Mouse (Mus musculus) spleen, postnatal 36 days (tissue): ENCODE measurements at regions not wholly inside any gene's neighbourhood (a gene's known extent, or its start where the extent isn't known, plus 50 kb on each side); places are given as distances from the start of the nearest gene placed in this dataset.

Experiments used
- DNase-seq, 2 experiments: peaks; one replicate each; pipeline ENCODE4 v3.0.0; 2022; ENCODE audit warnings: low spot score in 2 of 2, mixed read lengths in 1 of 2

DNA sequence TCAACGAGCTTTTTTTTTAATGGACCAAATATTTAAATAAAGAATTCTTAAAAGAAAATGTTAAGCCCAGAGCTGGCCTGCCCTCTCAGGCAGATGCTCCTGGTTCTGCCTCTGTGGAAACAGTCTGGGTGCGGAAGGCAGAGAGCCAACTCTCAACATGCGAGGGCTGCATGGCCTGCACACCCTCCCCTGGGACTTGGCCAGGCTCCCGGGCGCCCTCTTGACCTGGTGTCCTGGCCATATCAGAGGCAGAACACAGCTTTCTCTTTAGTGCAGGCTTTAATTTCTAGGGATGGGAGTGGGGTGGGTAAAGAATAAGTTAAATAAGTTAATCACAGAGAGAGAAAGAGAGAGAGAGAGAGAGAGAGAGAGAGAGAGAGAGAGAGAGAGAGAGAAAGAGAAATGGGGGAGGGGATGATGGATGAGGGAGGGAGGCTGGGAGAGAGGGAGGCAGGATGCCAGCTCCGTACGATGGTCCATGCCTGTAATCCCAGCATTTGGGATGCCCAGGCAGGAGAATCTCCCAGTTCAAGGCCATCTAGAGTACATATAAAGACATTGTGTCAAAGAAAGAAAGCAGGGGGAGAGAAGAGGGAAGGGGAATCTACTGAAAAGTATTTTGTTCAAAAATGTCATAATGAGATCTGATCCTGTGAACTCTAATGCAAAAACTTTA is 123.2 kb upstream of the Plekha5 start:
- peak; percentile 12 to 20 for DNase-seq

DNA sequence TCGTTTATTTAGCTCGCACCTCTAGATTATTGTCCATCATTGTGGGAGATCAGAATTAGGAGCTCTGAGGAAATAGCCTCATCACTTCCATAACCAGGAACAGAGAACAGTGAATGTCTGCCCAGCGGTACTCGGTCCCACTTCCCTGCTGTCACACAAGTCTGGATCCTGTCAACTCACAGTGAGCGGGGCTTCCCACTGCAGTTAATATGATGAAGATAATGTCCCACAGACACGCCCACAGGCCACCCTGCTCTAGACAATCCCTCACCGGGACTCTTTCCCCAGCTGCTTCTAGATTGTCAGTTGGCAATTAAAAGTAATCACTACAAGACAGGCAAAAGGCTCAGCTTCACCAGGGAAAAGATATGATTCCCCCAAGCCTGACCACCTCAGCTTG is 124.2 kb upstream of the Plekha5 start:
- no peak for DNase-seq

DNA sequence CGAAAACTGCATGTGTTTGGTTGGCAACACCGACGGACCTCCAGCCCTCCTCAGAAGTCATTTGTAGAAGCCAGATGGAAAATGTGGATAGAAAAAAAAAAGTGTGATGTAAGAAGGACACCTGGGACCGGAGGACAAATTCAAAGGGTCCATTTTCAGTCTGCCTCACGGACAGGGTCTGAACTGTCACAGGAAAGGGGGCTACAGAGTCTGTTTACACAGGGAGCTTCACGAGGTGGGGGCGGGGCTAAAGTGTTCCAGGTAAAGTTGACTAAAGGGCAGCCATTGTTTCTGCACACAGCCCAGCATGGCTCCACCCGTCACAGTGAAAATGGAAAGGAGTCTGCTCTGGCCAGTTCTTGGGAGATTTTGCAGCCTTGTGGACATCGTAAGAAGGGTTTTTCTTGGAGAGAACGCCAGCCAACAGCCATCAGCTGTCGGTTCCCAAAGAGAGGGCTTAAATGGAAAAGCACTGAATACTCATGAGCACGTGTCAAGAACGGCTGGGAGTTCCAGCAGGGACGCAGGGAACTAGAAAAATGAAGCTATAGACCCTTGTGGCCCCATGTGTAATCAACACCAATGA is 125.8 kb upstream of the Plekha5 start:
- DNase-seq = no peak

DNA sequence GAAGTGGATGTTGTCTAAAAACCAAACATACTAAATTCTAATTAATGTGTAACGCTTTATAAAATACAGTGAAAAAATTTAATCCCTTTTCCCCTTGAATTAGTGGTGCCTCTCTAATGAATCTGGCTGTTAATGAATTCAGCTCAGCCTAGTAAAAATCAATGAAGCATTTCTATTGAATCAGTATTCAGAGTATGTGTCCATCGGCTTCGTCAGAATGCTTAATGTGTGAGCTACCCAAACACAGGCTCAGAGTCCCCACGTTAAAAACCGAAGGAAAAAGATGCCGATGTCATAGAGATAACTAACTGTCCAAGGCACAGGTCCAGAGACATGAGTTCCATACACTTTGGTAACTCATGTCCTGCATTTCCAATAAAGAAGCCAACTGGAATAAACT is 126.3 kb upstream of the Plekha5 start:
- DNase-seq = no peak

DNA sequence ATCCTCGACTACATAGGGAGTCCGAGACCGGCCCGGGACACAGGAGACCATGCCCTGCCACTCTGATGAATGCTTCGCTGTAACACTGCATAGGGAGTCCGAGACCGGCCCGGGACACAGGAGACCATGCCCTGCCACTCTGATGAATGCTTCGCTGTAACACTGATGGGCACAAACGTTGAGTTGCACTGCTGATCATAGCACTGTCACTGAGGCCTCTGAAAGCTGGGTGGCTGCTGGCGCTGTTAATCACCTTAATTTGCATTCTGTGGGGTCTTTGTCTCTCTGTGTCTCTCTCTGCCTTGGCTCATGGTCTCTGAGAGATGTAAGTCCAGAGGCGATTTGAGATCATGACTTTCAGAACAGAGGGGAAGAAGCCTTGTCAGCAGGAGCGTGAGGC is 133.7 kb upstream of the Plekha5 start:
- no peak for DNase-seq

DNA sequence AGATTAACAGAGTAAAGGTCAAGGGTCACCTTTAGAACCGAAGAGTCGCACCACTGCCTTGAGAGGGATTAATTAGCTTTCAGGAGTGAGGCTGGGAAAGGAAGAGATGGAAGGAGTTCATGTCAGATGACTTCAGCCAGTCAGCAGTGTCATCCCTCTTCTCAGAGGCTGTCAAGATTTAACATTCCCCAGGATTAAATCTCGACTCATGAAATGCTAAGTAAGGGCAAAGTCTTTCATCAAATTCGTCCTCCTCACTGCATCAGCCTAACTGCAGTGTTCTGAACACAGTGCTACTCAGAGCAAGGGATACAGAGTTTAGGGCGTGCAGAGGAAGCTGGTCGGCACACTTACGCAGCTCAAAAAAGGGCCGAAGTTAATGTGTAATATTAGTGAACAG is 135.1 kb upstream of the Plekha5 start:
- no peak for DNase-seq

DNA sequence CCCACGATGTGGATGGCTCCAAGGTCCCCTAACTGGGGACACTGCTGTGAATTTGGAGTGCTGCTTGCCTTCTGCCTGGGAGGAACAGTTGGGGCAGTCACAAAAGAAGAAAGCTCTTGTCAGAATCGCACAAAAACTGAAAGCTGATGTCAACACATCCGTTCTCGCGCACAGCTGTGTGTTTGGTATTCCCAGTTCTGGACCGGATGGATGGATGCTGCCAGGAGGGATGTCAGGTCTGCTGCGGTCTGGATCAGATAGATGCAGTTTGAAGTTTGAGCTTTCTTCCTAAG is 141.6 kb upstream of the Plekha5 start:
- DNase-seq = no peak

DNA sequence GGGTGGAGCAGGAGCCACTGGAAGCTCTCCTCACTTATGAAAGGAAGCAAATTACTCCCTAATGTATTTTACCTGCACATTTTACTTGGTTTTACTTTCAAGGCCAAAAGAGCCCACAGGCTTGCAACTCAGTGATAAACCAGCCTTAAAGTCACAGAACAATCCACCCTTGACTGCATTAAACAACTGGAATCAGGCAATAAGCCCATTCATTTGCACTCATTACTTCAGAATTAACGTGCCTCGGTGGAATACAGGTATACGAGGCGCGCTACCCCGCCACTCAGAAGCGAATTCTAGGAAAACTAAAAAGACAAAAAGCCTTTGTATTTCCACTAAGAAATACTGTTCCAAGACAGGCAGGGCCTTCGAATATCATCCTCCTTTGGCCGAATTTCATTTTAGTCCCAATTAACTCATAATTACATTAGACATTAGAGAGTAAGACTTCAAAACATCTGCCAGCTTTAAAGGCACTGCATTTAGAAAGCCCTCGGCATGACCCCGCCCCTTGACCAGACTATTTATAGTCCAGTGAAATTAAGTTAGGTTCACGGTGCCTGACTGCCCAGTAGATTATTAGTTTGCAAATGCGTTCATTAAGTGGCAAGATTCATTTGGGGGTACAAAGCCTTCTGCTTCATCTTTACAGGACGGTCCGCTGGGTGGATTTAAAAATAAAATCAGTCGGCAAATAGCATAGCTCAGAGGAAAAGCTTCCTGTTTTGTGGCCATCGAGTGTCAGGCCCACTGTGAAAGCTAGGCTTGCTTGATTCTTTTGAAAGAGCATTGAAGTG is 142.2 kb upstream of the Plekha5 start:
- DNase-seq = no peak

DNA sequence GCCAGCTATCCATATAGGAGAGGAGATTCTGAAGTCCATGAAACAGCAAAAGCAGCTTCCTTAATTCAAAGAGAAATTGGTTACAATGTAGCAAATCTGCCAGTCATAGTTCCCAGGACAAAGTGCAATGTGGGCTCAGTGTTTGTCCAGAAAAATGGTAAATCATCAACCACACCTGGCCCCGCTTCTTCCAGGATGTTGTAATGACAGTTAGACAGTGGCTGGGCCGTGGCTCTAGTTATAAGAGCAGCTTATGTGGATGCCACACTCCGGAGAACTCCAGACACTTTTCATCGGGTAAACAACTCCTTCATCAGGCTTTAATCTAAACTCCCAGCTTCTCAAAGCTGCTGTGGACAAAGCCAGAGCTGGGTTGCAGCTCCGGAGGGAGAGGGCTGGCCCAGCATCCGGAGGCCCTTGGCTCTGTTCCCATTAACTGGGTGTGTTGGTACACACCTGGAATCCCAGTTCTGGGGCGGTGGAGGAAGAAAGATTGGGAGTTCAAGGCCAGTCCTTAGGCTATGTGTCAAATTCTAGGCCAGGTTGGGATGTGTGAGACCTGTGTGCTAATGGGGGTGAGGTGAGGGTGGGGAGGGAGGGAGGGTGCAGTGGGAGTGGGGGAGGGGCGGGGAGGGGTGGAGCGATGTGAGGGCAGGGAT is 142.9 kb upstream of the Plekha5 start:
- DNase-seq = no peak

DNA sequence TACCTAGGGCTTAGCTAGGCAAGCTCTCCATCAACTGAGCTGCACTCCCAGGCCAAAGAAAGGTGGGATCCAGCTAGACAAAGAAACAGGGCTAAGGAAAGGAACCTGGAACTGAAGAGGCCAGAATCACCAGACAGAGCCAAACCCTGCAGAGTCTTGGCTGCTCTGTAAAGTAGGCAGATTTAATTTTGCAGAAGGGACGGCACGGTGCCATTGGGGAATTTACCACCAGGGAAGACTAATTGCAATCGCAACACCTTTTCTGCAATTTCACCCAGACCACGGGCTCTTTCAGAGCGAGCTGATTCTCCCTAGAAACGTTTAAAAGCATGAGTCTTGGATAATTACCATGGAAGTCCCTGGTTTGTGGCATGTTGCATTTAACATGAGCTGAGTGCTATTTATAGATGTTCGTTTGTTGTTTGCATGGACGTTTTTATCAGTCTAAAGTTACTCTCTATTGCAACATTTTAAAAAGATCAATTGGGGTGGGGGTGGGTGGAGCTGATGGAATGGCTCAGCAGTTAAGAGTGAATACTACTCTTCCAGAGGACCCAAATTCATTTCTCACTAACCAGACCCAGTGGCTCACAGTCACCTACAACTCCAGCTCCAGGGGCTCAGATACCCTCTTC is 144.0 kb upstream of the Plekha5 start:
- no peak for DNase-seq

DNA sequence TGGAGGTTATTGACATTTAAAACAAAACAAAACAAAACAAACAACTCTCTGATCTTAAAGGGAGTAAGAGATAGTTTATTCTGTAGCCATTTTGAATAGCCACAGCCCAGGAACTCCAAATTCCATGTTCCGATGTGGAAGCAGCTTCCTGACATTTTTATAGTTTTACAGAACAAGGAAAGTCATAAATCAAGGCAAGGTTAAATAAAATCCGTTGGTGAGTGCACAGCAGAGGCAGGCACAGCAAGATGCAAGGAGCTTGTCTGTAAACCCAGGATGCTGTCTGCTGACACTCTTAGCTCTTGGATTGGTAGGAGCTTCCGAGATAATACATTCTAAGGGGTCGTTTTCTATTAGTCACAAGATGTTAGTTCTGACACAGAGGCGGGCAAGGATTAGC is 145.1 kb upstream of the Plekha5 start:
- no peak for DNase-seq

DNA sequence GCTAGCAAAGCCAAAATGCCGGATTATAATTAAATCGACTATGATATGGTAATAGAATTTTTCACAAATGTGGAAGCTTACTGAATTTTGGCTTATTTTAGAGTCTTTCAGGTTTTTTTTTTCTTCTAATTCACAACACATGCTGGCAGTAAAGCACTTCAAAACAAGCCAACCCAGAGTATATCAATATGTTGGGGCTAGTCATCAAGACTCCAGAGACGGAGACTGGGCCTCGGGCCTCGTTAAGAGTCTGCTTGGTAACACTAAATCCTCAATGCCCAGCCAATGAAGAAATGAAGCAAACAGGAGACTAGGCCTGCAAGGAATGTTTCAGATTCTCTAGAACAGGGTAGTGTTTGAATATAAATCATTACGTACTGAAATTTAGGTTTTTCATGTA is 153.3 kb upstream of the Plekha5 start:
- DNase-seq = no peak

DNA sequence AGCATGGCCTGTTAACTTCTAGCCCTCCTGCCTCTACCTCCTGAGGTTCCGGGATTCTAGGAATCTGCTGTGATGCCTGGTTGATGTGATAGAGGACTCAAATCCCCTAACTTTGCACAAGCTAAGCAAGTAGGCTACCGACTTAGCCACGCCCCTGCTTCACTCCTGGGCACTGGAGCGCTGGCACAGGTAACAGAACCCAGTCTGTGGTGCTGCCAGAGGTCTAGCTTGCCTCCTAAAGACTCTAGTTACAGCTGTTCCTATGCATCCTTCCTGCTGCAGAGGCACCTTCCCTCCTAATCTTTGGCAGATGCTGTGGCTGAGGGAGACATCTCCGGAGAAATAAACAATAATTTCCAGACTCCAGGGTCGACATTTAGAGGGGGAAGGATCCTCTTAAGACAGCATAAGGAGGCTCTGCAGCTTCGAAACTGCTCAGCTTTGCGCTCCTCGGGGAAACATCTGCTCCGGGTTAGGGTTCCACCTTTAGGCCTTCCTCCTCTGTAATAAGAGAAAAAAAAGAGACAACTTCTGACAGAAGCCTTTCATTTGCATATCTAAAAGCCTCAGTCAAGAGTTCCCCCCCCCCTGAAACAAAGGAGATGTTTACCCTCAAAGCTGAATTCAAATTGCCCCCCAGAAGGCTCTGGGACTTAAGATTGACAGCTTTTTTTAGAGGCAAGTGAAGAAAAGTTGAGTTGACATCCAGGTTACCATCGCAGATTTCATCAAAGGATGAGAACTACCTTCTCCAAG is 155.4 kb upstream of the Plekha5 start:
- DNase-seq = no peak

DNA sequence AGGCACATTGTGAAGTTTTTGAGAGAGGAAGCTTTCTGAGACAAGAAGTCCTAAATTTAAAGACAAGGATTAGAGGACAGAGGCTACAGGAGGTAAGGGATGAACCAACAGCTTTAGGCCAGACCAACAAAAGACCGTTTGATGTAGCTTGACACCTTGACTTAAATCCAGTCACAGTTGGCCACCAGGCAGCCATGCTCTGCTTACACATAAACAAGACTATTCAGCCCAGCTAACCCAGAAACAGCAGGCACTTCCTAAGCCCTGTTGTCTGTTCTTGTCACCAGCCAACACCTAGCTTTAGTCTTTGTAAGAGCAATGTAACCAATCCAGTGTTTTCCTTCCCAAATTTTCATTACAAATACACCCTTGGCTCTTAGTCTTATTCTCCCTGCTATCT is 159.9 kb upstream of the Plekha5 start:
- DNase-seq = no peak

DNA sequence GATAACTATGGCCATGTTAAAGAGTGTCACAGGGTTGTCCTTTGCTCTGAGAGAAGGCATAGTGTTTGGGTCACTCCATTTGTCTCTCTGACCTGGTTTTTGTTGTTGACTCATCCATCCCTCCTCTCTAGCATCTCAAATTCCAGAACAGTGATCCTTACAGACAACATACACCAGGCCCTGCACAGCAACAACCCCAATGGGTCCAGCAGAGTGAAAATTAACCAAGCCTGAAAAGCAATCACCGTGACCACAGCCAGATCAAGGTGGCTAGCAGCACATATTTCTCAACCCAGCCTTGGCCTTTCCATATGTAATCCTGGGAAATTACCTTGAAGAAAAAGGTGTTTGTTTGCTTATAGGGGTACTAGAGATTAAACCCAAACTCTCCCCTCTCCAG is 162.0 kb upstream of the Plekha5 start:
- DNase-seq = no peak

DNA sequence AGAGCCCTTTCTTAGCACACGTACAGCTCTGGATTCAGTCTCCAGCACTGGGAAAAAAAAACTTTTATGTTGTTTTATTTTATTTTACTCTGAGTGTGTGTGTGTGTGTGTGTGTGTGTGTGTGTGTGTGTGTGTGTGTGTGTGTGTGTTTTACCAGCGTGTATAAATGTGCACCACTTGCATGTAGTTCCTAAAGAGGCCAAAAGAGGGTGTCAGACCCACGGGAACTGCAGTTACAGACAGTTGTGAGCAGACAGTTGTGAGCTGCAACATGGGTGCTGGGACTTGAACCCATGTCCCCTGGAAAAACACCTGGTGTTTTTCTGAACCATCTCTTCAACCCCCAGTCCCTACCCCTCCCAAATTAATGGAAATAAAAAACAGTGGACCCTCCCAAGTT is 165.1 kb upstream of the Plekha5 start:
- no peak for DNase-seq

DNA sequence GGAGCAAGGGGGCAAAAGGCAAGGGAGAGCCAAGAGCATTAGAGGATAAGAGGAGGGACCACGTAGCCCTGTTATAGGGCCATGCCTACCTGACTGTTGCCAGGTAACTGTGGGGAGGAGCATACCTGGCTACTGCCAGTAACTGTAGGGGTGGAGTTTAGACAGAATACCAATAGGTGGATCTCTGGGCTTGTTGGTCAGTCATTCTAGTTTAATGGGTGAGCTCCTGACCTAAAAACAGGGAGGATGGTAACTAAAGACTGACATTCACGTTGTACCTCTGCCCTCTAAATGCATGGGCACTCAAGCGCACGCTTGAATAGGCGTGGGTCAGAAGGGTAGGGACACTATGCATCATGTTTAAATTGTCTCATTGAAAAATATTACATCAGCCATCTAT is 165.8 kb upstream of the Plekha5 start:
- DNase-seq = no peak

DNA sequence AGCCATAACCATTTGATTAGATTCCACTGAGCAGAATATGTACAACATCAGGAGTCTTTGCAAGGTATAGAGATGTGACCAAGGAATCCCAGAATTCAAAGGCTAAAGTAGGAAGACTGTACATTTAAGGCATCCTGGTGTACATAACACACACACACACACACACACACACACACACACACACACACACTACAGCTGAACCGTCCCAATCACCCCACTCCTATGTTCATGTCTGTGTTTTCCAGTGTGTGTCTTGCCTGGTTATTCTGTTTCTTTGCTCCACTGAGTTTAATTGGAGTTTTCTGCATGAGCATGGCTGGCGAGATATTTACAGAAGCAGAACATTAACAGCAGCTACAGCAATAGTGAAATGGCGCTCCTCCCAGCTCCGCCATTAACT is 172.3 kb upstream of the Plekha5 start:
- DNase-seq = no peak

DNA sequence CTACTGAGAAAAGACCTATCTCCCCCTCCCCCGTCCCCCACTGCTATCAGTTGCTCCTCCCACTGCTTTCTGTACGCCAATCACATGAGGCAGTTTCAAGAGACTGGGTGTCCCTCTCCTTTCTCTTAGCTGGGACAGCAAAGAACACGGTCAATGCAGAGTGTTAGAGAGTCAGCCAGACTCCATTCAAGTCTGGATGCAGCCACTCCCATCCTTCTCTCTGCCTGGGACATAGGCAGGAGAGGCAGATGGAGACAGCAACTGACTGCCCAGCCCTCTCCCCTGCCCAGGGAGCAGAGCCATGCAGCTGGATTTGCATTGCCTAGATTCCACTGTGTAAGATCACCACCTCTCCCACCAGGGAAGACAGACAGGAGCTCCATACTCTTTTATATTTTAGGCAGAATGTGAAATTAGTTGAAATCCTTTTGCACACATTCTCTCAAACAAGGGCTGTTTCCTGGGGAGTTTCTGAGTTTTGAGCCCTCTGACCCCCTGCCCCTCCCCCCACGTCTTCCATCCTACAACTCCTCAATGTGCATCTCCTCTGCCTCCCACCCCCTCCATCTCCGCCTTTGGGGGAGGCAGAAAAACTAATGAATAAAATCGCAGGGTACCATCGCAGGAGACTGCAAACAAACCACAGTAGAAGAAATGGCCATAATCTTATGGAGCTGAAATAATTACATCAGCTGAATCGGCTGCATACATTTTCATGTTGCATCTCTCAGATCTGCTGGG is 180.3 kb upstream of the Plekha5 start:
- no peak for DNase-seq

DNA sequence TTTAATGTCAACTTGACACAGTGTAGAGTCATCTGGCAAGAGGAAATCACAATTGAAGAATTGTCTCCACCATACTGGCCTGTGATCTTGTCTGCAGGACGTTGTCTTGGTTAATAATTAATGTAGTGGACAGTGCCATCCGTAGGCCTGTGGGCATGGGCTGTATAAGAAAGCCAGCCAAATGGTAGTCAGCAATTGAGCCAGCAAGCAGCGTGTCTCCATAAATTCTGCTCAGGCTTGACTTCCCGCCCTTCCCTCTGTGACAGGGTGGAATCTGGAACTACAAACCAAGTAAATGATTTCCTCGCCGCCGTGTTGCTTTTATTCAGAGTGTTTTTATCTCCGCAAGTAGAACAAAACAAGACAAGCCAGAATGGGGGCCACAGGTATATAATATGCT is 184.5 kb upstream of the Plekha5 start:
- DNase-seq = no peak

DNA sequence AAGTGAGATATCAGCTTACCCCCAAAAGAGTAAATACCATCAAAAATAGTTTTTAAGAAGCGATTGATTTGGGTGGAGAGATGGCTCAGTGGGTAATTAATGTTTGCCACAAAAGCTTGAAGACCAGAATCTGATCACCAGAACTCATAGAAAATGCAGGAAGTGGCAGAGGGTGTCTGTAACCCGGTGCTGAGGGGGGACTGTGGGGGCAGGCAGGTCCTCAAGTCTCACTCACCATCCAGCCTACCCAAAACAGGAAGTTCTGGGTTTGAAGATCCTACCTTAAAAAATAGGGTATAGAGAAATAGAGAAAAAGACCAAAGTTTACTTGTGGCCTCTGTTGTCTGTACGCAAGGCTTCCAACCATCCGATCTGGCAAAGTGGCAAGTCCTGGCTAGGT is 190.3 kb upstream of the Plcz1 start:
- no peak for DNase-seq
